Mouse (Mus musculus): Measurements from ENCODE around the gene Adamts13. TPM values are rescaled to one million over a fixed set of nuclear protein-coding genes. Genes with fewer than 3 reads are reported as not detected.

Gene Adamts13
- total RNA-seq, 2 experiments from 2014 or later: not detected

- ATAC-seq (replicated peaks; ENCODE audit: low FRiP score, low TSS enrichment, poor library complexity, severe bottlenecking): peak; percentile 99
These were observed 54.6 kb downstream of the Adamts13 start, which contains the start of gene Slc2a6 for GRCm38 (mm10) chr2:27027618-27028436. TSS of gene Slc2a6 (minus strand) at chr2:27027998.

- ATAC-seq (replicated peaks; ENCODE audit: low FRiP score, low TSS enrichment, poor library complexity, severe bottlenecking): no peak
These were observed 55.3 kb downstream of the Adamts13 start for GRCm38 (mm10) chr2:27028437-27029015.

- no peak for ATAC-seq (replicated peaks; ENCODE audit: low FRiP score, low TSS enrichment, poor library complexity, severe bottlenecking)
These were observed 59.1 kb downstream of the Adamts13 start for GRCm38 (mm10) chr2:27032361-27032760.

- no peak for ATAC-seq (replicated peaks; ENCODE audit: low FRiP score, low TSS enrichment, poor library complexity, severe bottlenecking)
These were observed 62.8 kb downstream of the Adamts13 start for GRCm38 (mm10) chr2:27036003-27036402.

GRCm38 (mm10) chr2:27037008-27037407 lies 63.8 kb downstream of the Adamts13 start:
- no peak for ATAC-seq (replicated peaks; ENCODE audit: low FRiP score, low TSS enrichment, poor library complexity, severe bottlenecking)

- ATAC-seq (replicated peaks; ENCODE audit: low FRiP score, low TSS enrichment, poor library complexity, severe bottlenecking): 0 out of 2 replicates have a peak, but pooled peaks have one; percentile 41
These were observed 65.4 kb downstream of the Adamts13 start for GRCm38 (mm10) chr2:27038596-27038995.

GRCm38 (mm10) chr2:27039286-27039685 lies 66.1 kb downstream of the Adamts13 start:
- ATAC-seq (replicated peaks; ENCODE audit: low FRiP score, low TSS enrichment, poor library complexity, severe bottlenecking): 0 out of 2 replicates have a peak, but pooled peaks have one; percentile 12

- ATAC-seq (replicated peaks; ENCODE audit: low FRiP score, low TSS enrichment, poor library complexity, severe bottlenecking): no peak
These were observed 69.1 kb downstream of the Adamts13 start for GRCm38 (mm10) chr2:27042131-27042844.

- peak; percentile 66 for ATAC-seq (replicated peaks; ENCODE audit: low FRiP score, low TSS enrichment, poor library complexity, severe bottlenecking)
These were observed 70.2 kb downstream of the Adamts13 start for GRCm38 (mm10) chr2:27043461-27043860.

- ATAC-seq (replicated peaks; ENCODE audit: low FRiP score, low TSS enrichment, poor library complexity, severe bottlenecking): no peak
These were observed 71.0 kb downstream of the Adamts13 start for GRCm38 (mm10) chr2:27044166-27044565.

GRCm38 (mm10) chr2:27044641-27045040 lies 71.4 kb downstream of the Adamts13 start:
- no peak for ATAC-seq (replicated peaks; ENCODE audit: low FRiP score, low TSS enrichment, poor library complexity, severe bottlenecking)

GRCm38 (mm10) chr2:27045979-27046770 lies 73.0 kb downstream of the Adamts13 start:
- no peak for ATAC-seq (replicated peaks; ENCODE audit: low FRiP score, low TSS enrichment, poor library complexity, severe bottlenecking)

GRCm38 (mm10) chr2:27049408-27049807 lies 76.2 kb downstream of the Adamts13 start:
- ATAC-seq (replicated peaks; ENCODE audit: low FRiP score, low TSS enrichment, poor library complexity, severe bottlenecking): no peak

- no peak for ATAC-seq (replicated peaks; ENCODE audit: low FRiP score, low TSS enrichment, poor library complexity, severe bottlenecking)
These were observed 85.0 kb downstream of the Adamts13 start for GRCm38 (mm10) chr2:27058251-27058650.

- ATAC-seq (replicated peaks; ENCODE audit: low FRiP score, low TSS enrichment, poor library complexity, severe bottlenecking): no peak
These were observed 85.5 kb downstream of the Adamts13 start for GRCm38 (mm10) chr2:27058751-27059150.

- no peak for ATAC-seq (replicated peaks; ENCODE audit: low FRiP score, low TSS enrichment, poor library complexity, severe bottlenecking)
These were observed 86.0 kb downstream of the Adamts13 start for GRCm38 (mm10) chr2:27059187-27059586.
